Mouse (Mus musculus) midbrain, embryonic 14.5 days (tissue): ENCODE data around the gene Olfr178. TPM values are rescaled to one million over a fixed set of nuclear protein-coding genes. Genes with fewer than 3 reads are reported as not detected.

Source experiments
- polyA plus RNA-seq: library from polyadenylated mRNA; unstranded; fragments of >200 nt; fragmentation: Nextera tagmentation; extraction: Ambion mirVana; gene quantifications from 2 replicates; pipeline ENCODE4 v1.2.1, GENCODE M21; 2014

Gene Olfr178
- polyA plus RNA-seq, 1 experiment from 2014 or later: not detected

Other genes starting within 250 kb of the Olfr178 start
- gene Cpox, start 221.8 kb downstream of the Olfr178 start, polyA plus RNA-seq: 11.7 and 13.3 TPM in 2 replicates
- 0.13 TPM in 1 of 2 replicates, not detected in the other for gene Gpr15, start 173.0 kb downstream of the Olfr178 start, polyA plus RNA-seq
- 134 and 151 TPM in 2 replicates for gene Cldnd1, start 164.2 kb downstream of the Olfr178 start, polyA plus RNA-seq
- not detected in 2 replicates for gene Olfr172, start 128.9 kb downstream of the Olfr178 start, polyA plus RNA-seq
- not detected in 2 replicates for gene Olfr173, start 91.8 kb downstream of the Olfr178 start, polyA plus RNA-seq
- not detected in 2 replicates for gene Olfr175-ps1, start 65.3 kb downstream of the Olfr178 start, polyA plus RNA-seq
- not detected in 2 replicates for gene Olfr177, start 17.3 kb downstream of the Olfr178 start, polyA plus RNA-seq
- gene Olfr181, start 36.7 kb upstream of the Olfr178 start, polyA plus RNA-seq: not detected in 2 replicates
- not detected in 2 replicates for gene Olfr180, start 37.3 kb upstream of the Olfr178 start, polyA plus RNA-seq
- not detected in 2 replicates for gene Olfr183, start 103.3 kb upstream of the Olfr178 start, polyA plus RNA-seq
- not detected in 2 replicates for gene Olfr186, start 138.2 kb upstream of the Olfr178 start, polyA plus RNA-seq
- gene Olfr187, start 147.7 kb upstream of the Olfr178 start, polyA plus RNA-seq: not detected in 2 replicates
- gene Olfr190, start 185.9 kb upstream of the Olfr178 start, polyA plus RNA-seq: not detected in 2 replicates
- gene Olfr191, start 197.8 kb upstream of the Olfr178 start, polyA plus RNA-seq: not detected in 2 replicates
- not detected in 2 replicates for gene Olfr193, start 219.8 kb upstream of the Olfr178 start, polyA plus RNA-seq
- not detected in 2 replicates for gene Olfr194, start 229.0 kb upstream of the Olfr178 start, polyA plus RNA-seq